Mouse (Mus musculus): ENCODE measurements around the gene Cdc73. TPM values are rescaled to one million over a fixed set of nuclear protein-coding genes. Genes with fewer than 3 reads are reported as not detected.
"Not testable (repeated sequence)": the region's sequence is repeated elsewhere in the genome, so short reads cannot be mapped to it uniquely, and the experiment has no call there.

Gene Cdc73
- polyA plus RNA-seq, 1 experiment from 2014 or later: 15.6 TPM

- WGBS: 66% methylated on average over 2 of the region's 2 CpGs
- H3K36me3 ChIP-seq (ENCODE audit: control insufficient read depth, insufficient read depth): no peaks in the 10 kb centered on the region
- H3K4me2 ChIP-seq (ENCODE audit: low read depth, low read length): no peak overlapping the region
- no peak overlapping the region for H3K4me3 ChIP-seq (ENCODE audit: low read length)
- no peak overlapping the region for H3K9ac ChIP-seq (ENCODE audit: low read length)
- 0 out of 2 replicates have a peak, but pooled peaks cover 2% of the 10 kb centered on the region for H3K9me3 ChIP-seq (replicated peaks; ENCODE audit: control insufficient read depth, low read length)
- H3K4me1 ChIP-seq (ENCODE audit: control insufficient read depth, insufficient read depth, low read length): no peaks in the 10 kb centered on the region
- H3K27ac ChIP-seq (ENCODE audit: low read length): no peak overlapping the region
- 0 out of 2 replicates have a peak, but pooled peaks have one; percentile 14 for ATAC-seq (replicated peaks; ENCODE audit: extremely low read depth, insufficient read depth, low FRiP score)
- H3K27me3 ChIP-seq (ENCODE audit: control insufficient read depth, insufficient read depth, low read length): no peaks in the 10 kb centered on the region
Observed at GRCm38 (mm10) chr1:143730899-143731298, 28.2 kb upstream of the Cdc73 start.

- Histone ChIP-seq H3K4me2 (ENCODE audit: low read depth, low read length) (no peak overlapping the region), H3K36me3 (ENCODE audit: control insufficient read depth, insufficient read depth) (no peaks in the 10 kb centered on the region), H3K9me3 (replicated peaks; ENCODE audit: control insufficient read depth, low read length) (0 out of 2 replicates have a peak, but pooled peaks cover 2% of the 10 kb centered on the region), H3K9ac (ENCODE audit: low read length) (no peak overlapping the region), H3K27ac (ENCODE audit: low read length) (no peak overlapping the region), H3K4me1 (ENCODE audit: control insufficient read depth, insufficient read depth, low read length) (no peaks in the 10 kb centered on the region), H3K4me3 (ENCODE audit: low read length) (no peak overlapping the region), H3K27me3 (ENCODE audit: control insufficient read depth, insufficient read depth, low read length) (no peaks in the 10 kb centered on the region)
- 61% methylated on average over 9 of the region's 9 CpGs for WGBS
- no peak for ATAC-seq (replicated peaks; ENCODE audit: extremely low read depth, insufficient read depth, low FRiP score)
Observed at GRCm38 (mm10) chr1:143727701-143728445, 25.2 kb upstream of the Cdc73 start.

GRCm38 (mm10) chr1:143724456-143725064 is 21.9 kb upstream of the Cdc73 start:
- no peaks in the 10 kb centered on the region for H3K4me1 ChIP-seq (ENCODE audit: control insufficient read depth, insufficient read depth, low read length)
- WGBS: 62% methylated on average over 5 of the region's 5 CpGs
- no peaks in the 10 kb centered on the region for H3K9me3 ChIP-seq (replicated peaks; ENCODE audit: control insufficient read depth, low read length)
- no peak for ATAC-seq (replicated peaks; ENCODE audit: extremely low read depth, insufficient read depth, low FRiP score)
- no peak overlapping the region for H3K27ac ChIP-seq (ENCODE audit: low read length)
- no peak overlapping the region for H3K9ac ChIP-seq (ENCODE audit: low read length)
- H3K4me2 ChIP-seq (ENCODE audit: low read depth, low read length): no peak overlapping the region
- H3K4me3 ChIP-seq (ENCODE audit: low read length): no peak overlapping the region
- H3K36me3 ChIP-seq (ENCODE audit: control insufficient read depth, insufficient read depth): no peaks in the 10 kb centered on the region
- no peaks in the 10 kb centered on the region for H3K27me3 ChIP-seq (ENCODE audit: control insufficient read depth, insufficient read depth, low read length)

GRCm38 (mm10) chr1:143716038-143716437 is 13.3 kb upstream of the Cdc73 start, which contains the start of gene Glrx2:
Gene Glrx2, plus strand, starts transcription at chr1:143716338.
- not testable (repeated sequence) for H3K27ac ChIP-seq (ENCODE audit: low read length); H3K36me3 ChIP-seq (ENCODE audit: control insufficient read depth, insufficient read depth); H3K9me3 ChIP-seq (replicated peaks; ENCODE audit: control insufficient read depth, low read length); H3K4me3 ChIP-seq (ENCODE audit: low read length); ATAC-seq (replicated peaks; ENCODE audit: extremely low read depth, insufficient read depth, low FRiP score); H3K4me1 ChIP-seq (ENCODE audit: control insufficient read depth, insufficient read depth, low read length); H3K9ac ChIP-seq (ENCODE audit: low read length); H3K27me3 ChIP-seq (ENCODE audit: control insufficient read depth, insufficient read depth, low read length); H3K4me2 ChIP-seq (ENCODE audit: low read depth, low read length)
- WGBS: no CpG with 5 or more reads among the region's 2 CpGs

GRCm38 (mm10) chr1:143710627-143710976 is 7.9 kb upstream of the Cdc73 start:
- ATAC-seq (replicated peaks; ENCODE audit: extremely low read depth, insufficient read depth, low FRiP score): no peak
- no peaks in the 10 kb centered on the region for H3K36me3 ChIP-seq (ENCODE audit: control insufficient read depth, insufficient read depth)
- H3K4me2 ChIP-seq (ENCODE audit: low read depth, low read length): no peak overlapping the region
- H3K27me3 ChIP-seq (ENCODE audit: control insufficient read depth, insufficient read depth, low read length): no peaks in the 10 kb centered on the region
- no peaks in the 10 kb centered on the region; the same call in 1 of the 2 replicates for H3K4me1 ChIP-seq (ENCODE audit: control insufficient read depth, insufficient read depth, low read length)
- no peak overlapping the region for H3K27ac ChIP-seq (ENCODE audit: low read length)
- no peak overlapping the region for H3K4me3 ChIP-seq (ENCODE audit: low read length)
- 32% methylated on average over 5 of the region's 5 CpGs for WGBS
- H3K9me3 ChIP-seq (replicated peaks; ENCODE audit: control insufficient read depth, low read length): no peaks in the 10 kb centered on the region
- H3K9ac ChIP-seq (ENCODE audit: low read length): no peak overlapping the region

- Histone ChIP-seq H3K36me3 (ENCODE audit: control insufficient read depth, insufficient read depth) (no peaks in the 10 kb centered on the region), H3K4me1 (ENCODE audit: control insufficient read depth, insufficient read depth, low read length) (no peaks in the 10 kb centered on the region; the same call in 1 of the 2 replicates), H3K9ac (ENCODE audit: low read length) (no peak overlapping the region), H3K27me3 (ENCODE audit: control insufficient read depth, insufficient read depth, low read length) (no peaks in the 10 kb centered on the region), H3K4me2 (ENCODE audit: low read depth, low read length) (no peak overlapping the region), H3K4me3 (ENCODE audit: low read length) (no peak overlapping the region), H3K27ac (ENCODE audit: low read length) (no peak overlapping the region), H3K9me3 (replicated peaks; ENCODE audit: control insufficient read depth, low read length) (no peaks in the 10 kb centered on the region)
- WGBS: 64% methylated on average over 7 of the region's 7 CpGs
- ATAC-seq (replicated peaks; ENCODE audit: extremely low read depth, insufficient read depth, low FRiP score): no peak
Observed at GRCm38 (mm10) chr1:143709966-143710626, 7.4 kb upstream of the Cdc73 start.

GRCm38 (mm10) chr1:143708361-143708760 is 5.7 kb upstream of the Cdc73 start:
- Histone ChIP-seq H3K4me2 (ENCODE audit: low read depth, low read length) (no peak overlapping the region), H3K27ac (ENCODE audit: low read length) (no peak overlapping the region), H3K27me3 (ENCODE audit: control insufficient read depth, insufficient read depth, low read length) (no peaks in the 10 kb centered on the region), H3K36me3 (ENCODE audit: control insufficient read depth, insufficient read depth) (no peaks in the 10 kb centered on the region), H3K9me3 (replicated peaks; ENCODE audit: control insufficient read depth, low read length) (no peaks in the 10 kb centered on the region), H3K4me3 (ENCODE audit: low read length) (no peak overlapping the region), H3K9ac (ENCODE audit: low read length) (no peak overlapping the region), H3K4me1 (ENCODE audit: control insufficient read depth, insufficient read depth, low read length) (peaks cover 2% of the 10 kb centered on the region; the same call in 1 of the 2 replicates)
- WGBS: 63% methylated on average over 6 of the region's 6 CpGs
- ATAC-seq (replicated peaks; ENCODE audit: extremely low read depth, insufficient read depth, low FRiP score): no peak

GRCm38 (mm10) chr1:143707006-143707405 is 4.3 kb upstream of the Cdc73 start:
- H3K27me3 ChIP-seq (ENCODE audit: control insufficient read depth, insufficient read depth, low read length): no peaks in the 10 kb centered on the region
- 62% methylated on average over 4 of the region's 4 CpGs for WGBS
- no peak overlapping the region for H3K4me2 ChIP-seq (ENCODE audit: low read depth, low read length)
- no peak overlapping the region for H3K4me3 ChIP-seq (ENCODE audit: low read length)
- no peak for ATAC-seq (replicated peaks; ENCODE audit: extremely low read depth, insufficient read depth, low FRiP score)
- no peaks in the 10 kb centered on the region for H3K36me3 ChIP-seq (ENCODE audit: control insufficient read depth, insufficient read depth)
- no peaks in the 10 kb centered on the region for H3K9me3 ChIP-seq (replicated peaks; ENCODE audit: control insufficient read depth, low read length)
- peaks cover 3% of the 10 kb centered on the region; the same call in 1 of the 2 replicates for H3K4me1 ChIP-seq (ENCODE audit: control insufficient read depth, insufficient read depth, low read length)
- no peak overlapping the region for H3K9ac ChIP-seq (ENCODE audit: low read length)
- H3K27ac ChIP-seq (ENCODE audit: low read length): no peak overlapping the region

All from heart, embryonic 16.5 days (tissue).